ENCODE assay signal across 25 mouse cellular contexts in genomic region chr3:28289693-28290092, GRCm38 (mm10). TPM values are rescaled to one million over a fixed set of nuclear protein-coding genes. Genes with fewer than 3 reads are reported as not detected.
"Had no signal": no experiment of that assay in that cellular context is flagged by ENCODE, and none has a peak within 500 bp of the region (broad histone marks: within the 10 kb centered on the region; RNA-seq: fewer than 3 reads in every experiment).

No protein-coding gene starts in this region.

- H3K9me3 ChIP-seq: embryonic facial prominence, embryonic 12.5 days; forebrain, embryonic 10.5 days; forebrain, embryonic 12.5 days; forebrain, embryonic 13.5 days; forebrain, embryonic 15.5 days; heart, embryonic 10.5 days; heart, embryonic 12.5 days had no signal

- H3K27me3 ChIP-seq: embryonic facial prominence, embryonic 12.5 days; forebrain, embryonic 12.5 days; forebrain, embryonic 13.5 days; forebrain, embryonic 15.5 days; heart, embryonic 12.5 days had no signal

- DNase-seq: cerebellum, adult 8-10 months; cerebellum, adult 9-10 months; cerebellum, adult 9-11 months; cerebellum, postnatal 36 days; embryo, embryonic 11 days; forebrain, postnatal 0 days; gastrocnemius, adult 2 months; gastrocnemius, postnatal 10 days; gastrocnemius, postnatal 14 days; gastrocnemius, postnatal 25 days; gastrocnemius, postnatal 36 days; heart, adult 11 months; heart, adult 18-20 months; heart, adult 2 months had no signal

- H3K9ac ChIP-seq: embryonic facial prominence, embryonic 12.5 days; forebrain, embryonic 12.5 days; forebrain, embryonic 13.5 days; forebrain, embryonic 15.5 days; forebrain, postnatal 0 days; heart, embryonic 12.5 days had no signal

- H3K4me3 ChIP-seq: embryonic facial prominence, embryonic 12.5 days; erythroblast, embryonic 14.5 days; forebrain, embryonic 10.5 days; forebrain, embryonic 12.5 days; forebrain, embryonic 13.5 days; forebrain, embryonic 15.5 days; gastrocnemius, adult 2 months; heart, adult 2 months; heart, embryonic 10.5 days; heart, embryonic 12.5 days had no signal

- ATAC-seq: forebrain, embryonic 13.5 days; forebrain, embryonic 14.5 days; forebrain, embryonic 15.5 days; forebrain, embryonic 16.5 days; forebrain, postnatal 0 days had no signal

- H3K27ac ChIP-seq: embryonic facial prominence, embryonic 12.5 days; forebrain, embryonic 10.5 days; forebrain, embryonic 12.5 days; forebrain, embryonic 13.5 days; forebrain, embryonic 15.5 days; gastrocnemius, adult 2 months; heart, adult 2 months; heart, embryonic 10.5 days had no signal

- H3K4me2 ChIP-seq: embryonic facial prominence, embryonic 12.5 days; forebrain, embryonic 12.5 days; forebrain, embryonic 13.5 days; forebrain, embryonic 15.5 days; heart, embryonic 11.5 days; heart, embryonic 12.5 days had no signal

- H3K4me1 ChIP-seq: forebrain, embryonic 10.5 days; forebrain, embryonic 12.5 days; forebrain, embryonic 13.5 days; forebrain, embryonic 15.5 days; heart, embryonic 10.5 days; heart, embryonic 12.5 days had no signal

- H3K36me3 ChIP-seq: embryonic facial prominence, embryonic 12.5 days; forebrain, embryonic 10.5 days; forebrain, embryonic 12.5 days; forebrain, embryonic 15.5 days; heart, embryonic 10.5 days; heart, embryonic 12.5 days had no signal

RNA-seq across cellular contexts. Expression of gene Tnik, which starts 26.7 kb away (rescaled TPM):
- polyA plus RNA-seq: erythroblast, embryonic 14.5 days had no signal
